Mouse (Mus musculus): ENCODE data around the gene Arg2. TPM values are rescaled to one million over a fixed set of nuclear protein-coding genes. Genes with fewer than 3 reads are reported as not detected.
"Not testable (repeated sequence)": the region's sequence is repeated elsewhere in the genome, so short reads cannot be mapped to it uniquely, and the experiment has no call there.

The Arg2 gene
- total RNA-seq, 4 experiments from 2014 or later = 4.5 to 5.7 (median 5.6) TPM

DNA sequence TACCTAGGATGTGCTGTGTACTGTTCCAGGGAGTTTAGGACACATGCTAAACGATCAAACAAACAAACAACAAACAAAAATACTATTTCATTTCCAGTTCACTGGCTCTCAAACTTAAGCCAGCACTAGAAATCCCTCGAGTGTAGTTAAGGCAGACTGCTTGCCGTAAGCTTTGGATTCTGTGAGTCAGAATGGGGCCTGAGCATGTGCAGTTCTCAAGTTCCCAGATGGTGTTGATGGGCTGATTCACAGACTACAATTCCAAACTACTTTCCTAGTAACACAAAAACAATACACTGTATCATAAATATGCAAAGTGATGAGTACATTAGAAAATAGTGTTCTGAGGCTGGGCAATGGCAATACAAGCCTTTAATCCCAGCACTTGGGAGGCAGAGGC is 39.8 kb downstream of the Arg2 start:
- DNase-seq (ENCODE audit: low spot score in 2 of 2) = no peak

DNA sequence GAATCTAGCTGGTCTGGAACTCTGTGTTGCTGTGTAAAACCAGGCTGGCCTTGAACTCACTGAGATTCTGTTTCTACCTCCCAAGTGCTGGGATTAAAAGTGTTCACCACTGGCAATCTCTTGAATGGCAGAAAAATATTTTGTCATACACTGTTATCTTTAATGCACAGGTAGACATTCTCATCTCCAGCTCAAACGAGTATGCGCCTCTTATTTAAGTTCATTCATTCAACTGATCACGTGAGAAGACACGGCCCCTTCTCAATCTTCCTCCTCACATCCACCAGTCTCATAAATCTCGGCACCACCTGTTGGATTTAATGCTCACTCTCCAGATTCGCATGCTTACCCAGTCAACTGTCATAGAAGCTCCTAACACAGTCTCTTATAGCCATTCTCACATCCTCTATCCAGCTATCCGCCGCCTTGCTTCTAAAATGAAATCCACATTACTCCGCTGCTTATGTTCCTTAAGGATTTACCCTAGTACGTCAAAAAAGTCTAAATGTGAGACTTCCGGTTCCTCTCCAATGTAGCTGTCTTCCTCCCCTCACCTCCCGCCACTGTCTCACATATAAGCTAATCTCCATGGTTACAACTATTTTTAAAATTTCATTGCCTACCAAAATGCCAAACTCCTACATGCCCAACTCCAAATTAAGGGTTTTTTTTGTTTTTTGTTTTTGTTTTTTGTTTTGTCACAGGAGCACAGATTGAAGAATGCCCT is 40.9 kb downstream of the Arg2 start:
- peak in 1 of 2 experiments; percentile 29 for DNase-seq (ENCODE audit: low spot score in 2 of 2)

DNA sequence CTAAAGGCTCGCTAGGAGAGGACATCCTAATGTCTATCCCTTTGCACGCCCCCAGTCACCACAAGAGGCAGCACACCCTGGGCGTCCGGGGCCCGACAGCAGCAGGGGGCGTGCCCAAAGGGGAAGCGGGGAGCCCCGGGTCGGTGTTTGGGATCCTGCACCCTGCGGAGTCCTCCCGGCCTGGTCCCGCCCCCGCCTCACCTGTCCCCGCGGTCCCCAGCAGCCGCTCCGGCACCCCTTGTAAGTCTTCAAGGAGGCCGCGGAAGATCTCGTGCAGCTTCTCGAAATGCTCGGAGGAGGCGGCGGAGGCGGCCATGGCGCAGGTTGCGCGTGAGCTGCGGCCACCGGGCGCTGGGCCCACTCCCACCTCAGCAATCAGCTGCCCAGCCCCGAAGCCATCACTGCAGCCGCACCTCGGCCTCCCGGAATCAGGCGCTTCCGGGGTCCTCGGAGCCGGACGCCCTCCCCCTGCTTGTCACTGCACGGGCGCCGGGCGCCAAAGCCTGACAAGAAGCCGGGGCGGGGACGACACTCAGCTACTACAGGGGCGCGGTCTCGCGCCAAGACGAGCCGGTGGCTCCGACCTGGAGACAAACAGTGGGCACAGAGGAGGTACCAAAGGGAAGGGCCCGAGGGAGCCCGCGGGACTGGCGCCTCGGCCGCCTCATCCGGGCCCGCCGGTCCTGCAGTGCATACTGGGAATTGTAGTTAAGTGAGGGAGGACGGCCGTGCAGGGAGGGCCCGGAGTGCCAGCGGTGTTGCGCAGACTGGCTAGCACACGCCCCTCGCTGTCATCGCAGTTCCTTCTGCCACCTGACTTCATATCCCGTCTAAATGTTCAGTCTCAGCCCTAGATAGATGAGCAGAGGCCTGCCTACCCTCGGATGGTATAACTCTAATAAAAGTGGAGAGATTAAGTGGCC is 41.7 kb downstream of the Arg2 start, which contains the start of gene Vti1b:
Vti1b (minus strand) TSS at position 649 of the 923 bp plus-strand sequence.
- peak; percentile 93 for DNase-seq (ENCODE audit: low spot score in 2 of 2)

DNA sequence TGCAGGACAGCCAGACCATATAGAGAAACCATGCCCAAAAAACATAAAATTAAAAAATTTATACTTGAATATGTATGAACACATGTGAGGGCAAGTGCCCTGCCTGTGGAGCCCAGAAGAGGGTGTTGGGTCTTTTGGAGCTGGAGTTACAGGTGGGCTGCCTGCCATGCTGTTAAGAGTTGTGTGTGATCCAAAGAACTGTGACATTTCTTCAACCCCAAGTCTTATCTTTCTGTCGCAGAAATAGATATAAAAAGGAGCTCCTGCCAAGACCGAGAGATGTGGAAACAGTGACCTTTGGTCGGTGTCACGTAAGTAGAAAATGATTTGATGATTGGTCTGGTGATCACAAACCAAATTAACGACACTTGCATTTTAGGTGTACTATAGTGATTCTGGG is 43.1 kb downstream of the Arg2 start:
- no peak for DNase-seq (ENCODE audit: low spot score in 2 of 2)

DNA sequence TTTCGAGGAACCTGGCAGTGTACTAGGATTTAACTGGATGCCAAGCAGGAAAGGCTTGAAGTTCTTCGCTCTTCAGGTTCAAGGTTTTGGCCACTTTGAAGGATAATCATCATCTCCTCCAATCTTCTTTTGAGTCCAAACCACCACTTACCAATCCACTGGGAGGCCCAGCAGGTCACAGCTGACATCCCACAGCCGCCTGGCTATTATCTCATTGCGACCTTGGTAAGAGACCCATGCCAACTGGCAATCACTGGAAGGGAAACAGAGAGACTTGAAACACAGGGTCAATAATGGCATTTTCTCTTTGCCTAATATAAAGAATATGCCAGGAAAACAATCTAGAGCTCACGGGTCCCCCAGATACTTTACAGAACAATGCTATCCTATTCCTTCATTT is 45.4 kb downstream of the Arg2 start:
- no peak for DNase-seq (ENCODE audit: low spot score in 2 of 2)

DNA sequence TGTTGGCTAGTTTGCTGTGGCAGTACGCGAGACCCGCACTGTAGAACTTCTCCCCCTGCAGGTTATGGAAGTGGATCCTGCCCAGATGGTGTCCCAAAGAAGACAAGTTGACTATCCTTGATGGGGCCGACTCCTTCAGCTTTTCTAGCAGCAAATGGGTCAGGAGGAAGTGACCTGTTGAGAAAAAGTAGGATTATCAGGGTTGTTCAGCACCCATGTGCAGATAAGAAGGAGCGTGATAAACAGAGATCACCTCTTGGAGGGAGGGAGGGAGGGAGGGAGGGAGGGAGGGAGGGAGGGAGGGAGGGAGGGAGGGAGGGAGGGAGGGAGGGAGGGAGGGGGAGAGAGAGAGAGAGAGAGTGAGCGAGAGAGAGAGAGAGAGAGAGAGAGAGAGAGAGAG is 54.6 kb downstream of the Arg2 start:
- DNase-seq (ENCODE audit: low spot score in 2 of 2) = not testable (repeated sequence)

DNA sequence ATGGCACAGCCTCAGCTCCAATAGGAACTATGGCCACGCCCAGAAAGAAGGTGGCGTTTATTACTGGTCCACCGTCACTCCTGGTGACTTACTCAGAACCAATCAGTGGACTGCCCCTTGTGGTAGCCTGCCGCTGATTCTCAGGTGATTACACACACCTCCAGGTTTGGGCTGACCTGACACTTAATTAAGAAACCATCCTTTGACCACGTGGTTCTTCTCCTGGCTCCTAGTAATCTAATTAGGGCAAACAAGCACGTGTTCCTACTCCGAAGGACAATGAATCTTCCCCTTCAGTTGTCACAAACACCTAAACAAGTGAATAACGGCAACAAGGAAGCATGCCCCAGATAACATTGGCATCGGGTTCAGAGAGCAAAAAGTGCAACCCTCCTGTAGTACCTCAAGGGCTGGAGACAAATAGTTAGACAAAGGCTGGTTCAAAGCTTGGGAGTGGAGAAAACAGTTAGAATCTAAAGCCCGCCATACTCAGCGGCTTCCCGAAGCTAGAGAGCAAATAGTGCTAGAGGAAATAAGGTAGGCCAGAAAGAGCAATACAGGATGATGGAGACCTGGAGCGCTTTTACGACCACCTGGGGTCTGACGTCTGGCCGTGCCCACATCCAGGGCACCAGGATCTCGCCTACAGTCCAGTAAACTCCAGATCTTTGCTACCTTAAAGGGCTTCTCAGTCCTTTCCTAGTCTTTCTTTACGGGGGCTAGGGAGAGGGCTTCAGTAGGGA is 60.5 kb downstream of the Arg2 start:
- peak in 1 of 2 experiments; percentile 73 for DNase-seq (ENCODE audit: low spot score in 2 of 2)

DNA sequence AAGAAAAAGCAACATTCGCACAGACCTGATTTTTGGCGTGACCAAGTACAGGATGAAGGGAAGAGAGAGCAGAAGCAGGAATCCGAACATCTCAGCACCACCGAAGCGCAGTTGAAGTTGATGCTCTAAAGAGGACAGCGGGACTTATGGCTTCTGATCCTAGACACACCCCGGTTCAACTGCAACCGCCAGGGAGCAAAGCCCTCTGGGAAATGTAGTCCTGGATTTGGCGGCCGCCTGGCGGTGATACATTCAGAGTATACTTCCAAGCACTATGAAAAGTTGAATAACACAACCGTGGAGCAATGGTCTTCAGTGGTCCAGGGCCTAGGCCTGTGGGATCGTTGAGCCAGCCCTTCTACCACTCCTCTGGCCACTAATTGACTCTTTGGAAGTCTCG is 61.1 kb downstream of the Arg2 start:
- DNase-seq (ENCODE audit: low spot score in 2 of 2) = peak; percentile 56

DNA sequence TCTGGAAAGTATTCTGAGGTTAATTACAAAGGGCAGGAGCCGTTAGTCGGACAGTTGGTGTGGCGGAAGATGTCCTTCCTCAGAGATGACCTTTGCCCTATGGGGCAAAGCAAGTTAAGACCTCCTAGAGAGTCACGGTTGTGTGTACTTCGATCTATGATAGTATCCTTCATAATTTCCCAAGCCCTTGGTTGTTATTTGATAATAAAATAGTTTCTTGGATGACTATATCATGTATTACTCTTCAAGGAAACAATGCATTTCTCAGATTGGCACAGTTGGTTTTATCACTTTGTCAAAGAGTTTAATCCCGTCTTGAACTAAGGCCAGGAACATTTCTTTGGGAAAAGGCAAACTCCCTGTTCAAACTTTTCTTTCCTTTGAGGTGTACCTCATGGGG is 61.6 kb downstream of the Arg2 start, which contains the start of gene Rdh11:
Rdh11 (minus strand) TSS at position 101 of the 400 bp plus-strand sequence.
- no peak for DNase-seq (ENCODE audit: low spot score in 2 of 2)

DNA sequence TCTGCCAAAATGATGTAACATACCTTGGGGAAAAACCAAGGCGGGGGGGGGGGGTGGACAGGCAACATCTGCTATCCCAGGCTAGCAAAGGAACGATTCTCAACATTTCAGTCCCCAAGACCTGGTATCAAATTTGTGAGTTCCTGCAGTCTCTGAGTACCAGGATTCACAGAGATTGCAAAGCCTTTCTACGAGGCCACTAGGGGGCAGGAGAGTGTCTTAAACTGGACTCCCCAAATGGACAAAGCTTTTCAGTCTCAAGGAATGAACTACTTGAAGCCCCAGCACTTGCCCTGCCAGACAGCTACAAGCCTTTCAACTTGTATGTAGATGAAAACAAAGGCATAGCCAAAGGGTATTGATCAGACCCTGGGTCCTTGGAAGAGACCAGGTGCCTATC is 62.9 kb downstream of the Arg2 start:
- peak in 1 of 2 experiments; percentile 52 for DNase-seq (ENCODE audit: low spot score in 2 of 2)

DNA sequence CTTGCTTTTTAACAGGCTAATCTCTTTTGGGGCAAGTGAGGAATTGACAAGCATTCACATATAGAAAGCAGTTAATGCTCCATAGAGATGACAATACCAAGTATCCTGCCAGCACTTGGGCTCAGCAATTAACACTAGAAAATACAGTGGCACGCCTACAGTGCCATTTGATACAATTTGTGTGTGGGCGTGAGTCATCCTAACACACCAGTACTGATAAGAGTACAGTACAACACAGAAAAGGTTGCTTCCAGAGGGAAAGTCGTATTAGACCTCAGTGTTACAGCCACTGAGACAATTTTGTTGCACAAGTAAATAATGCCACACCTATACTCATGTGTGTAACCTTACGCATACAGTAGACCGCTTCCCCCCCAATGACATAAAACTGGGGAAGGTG is 66.5 kb downstream of the Arg2 start:
- no peak for DNase-seq (ENCODE audit: low spot score in 2 of 2)

DNA sequence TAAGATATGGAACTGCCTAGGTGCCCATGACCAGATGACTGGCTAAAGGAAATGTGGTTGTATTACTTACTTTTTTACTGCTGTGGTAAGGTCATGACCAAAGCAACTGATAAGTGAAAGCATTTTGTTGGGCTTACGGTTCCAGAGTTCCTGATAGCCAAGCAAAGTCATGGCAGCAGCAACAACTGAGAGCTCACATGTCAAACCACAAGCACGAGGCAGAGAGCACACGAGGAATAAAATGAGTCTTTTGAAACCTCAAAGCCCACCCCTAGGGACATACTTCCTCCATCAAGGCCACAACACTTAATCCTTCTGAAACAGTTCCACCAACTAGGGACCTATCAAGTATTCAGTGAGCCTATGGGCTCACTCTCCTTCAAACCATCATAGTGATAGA is 71.3 kb downstream of the Arg2 start:
- no peak for DNase-seq (ENCODE audit: low spot score in 2 of 2)

Other genes starting within 250 kb of the Arg2 start
- under 1 TPM in 1 of 4 experiments, not detected in 3; 0.38 TPM for gene Plek2, start 223.8 kb upstream of the Arg2 start, total RNA-seq (2022)
- 10 to 100 TPM; 26.9 to 30.3 (median 28.3) TPM for gene Tmem229b, start 123.2 kb upstream of the Arg2 start, total RNA-seq (2022)
- gene Plekhh1, start 101.6 kb upstream of the Arg2 start, total RNA-seq (2022) = 10 to 100 TPM; 21.1 to 27.5 (median 25.0) TPM
- 10 to 100 TPM in 2 of 4 experiments, 1 to 10 TPM in 2; 8.1 to 12.4 (median 9.7) TPM for gene Pigh, start 41.1 kb upstream of the Arg2 start, total RNA-seq (2022)
- 100 to 1,000 TPM; 236 to 253 (median 243) TPM for gene Vti1b, start 41.9 kb downstream of the Arg2 start, total RNA-seq (2022)
- 10 to 100 TPM; 23.6 to 29.3 (median 24.5) TPM for gene Rdh11, start 61.5 kb downstream of the Arg2 start, total RNA-seq (2022)
- gene Rdh12, start 78.1 kb downstream of the Arg2 start, total RNA-seq (2022) = 1 to 10 TPM; 1.4 to 2.7 (median 2.2) TPM
- gene Zfyve26, start 165.5 kb downstream of the Arg2 start, total RNA-seq (2022) = 10 to 100 TPM; 28.0 to 34.1 (median 30.7) TPM
- under 1 TPM in 1 of 4 experiments, not detected in 3; 0.39 TPM for gene Rad51b, start 166.5 kb downstream of the Arg2 start, total RNA-seq (2022)

Measured in left cerebral cortex, adult 8-10 months (tissue).